Mouse (Mus musculus): ENCODE measurements around the gene Ralgapa1. TPM values are rescaled to one million over a fixed set of nuclear protein-coding genes. Genes with fewer than 3 reads are reported as not detected.

Ralgapa1 gene
- polyA plus RNA-seq (2014; fragmentation: Illumina TruSeq; extraction: RNeasy Lipid Tissue Mini Kit (QIAGEN cat#74804); ENCODE audit: low read depth, low replicate concordance): 89.9 TPM

DNA sequence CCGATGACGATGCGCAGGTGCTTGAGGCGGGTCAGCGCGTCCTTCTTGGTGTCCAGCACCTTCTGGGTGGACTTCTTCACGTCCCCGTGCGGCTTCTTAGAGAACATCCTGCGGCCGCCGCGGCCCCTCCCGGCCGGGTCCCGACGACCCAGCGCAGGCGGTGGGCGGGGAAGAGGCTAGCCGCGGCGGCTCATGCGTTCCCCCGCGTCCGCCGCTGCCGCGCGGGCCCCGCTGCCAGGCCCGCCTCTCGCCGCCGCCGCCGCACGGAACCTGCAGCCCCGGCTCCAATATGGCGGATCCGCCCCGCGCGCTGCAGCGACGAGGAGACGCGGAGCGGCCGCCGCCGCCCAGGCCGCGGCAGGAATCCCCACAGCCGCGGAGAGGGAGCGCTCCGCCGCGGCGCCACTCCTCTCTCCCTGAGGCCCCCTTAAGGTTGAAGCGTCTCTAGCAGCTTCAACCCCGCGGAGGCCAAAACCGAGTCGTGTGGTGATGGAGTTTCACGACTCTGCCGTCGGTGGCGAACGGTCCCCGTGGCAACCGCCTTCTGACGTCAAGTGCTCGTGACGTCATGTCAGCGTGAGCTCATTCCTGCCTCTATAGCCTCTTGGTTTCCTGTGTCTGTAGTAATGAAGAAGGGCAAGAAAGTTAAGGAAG lies at the start of gene Ralgapa1:
Gene Ralgapa1 (minus strand): TSS at position 507 of the 654 bp plus-strand sequence.

DNA sequence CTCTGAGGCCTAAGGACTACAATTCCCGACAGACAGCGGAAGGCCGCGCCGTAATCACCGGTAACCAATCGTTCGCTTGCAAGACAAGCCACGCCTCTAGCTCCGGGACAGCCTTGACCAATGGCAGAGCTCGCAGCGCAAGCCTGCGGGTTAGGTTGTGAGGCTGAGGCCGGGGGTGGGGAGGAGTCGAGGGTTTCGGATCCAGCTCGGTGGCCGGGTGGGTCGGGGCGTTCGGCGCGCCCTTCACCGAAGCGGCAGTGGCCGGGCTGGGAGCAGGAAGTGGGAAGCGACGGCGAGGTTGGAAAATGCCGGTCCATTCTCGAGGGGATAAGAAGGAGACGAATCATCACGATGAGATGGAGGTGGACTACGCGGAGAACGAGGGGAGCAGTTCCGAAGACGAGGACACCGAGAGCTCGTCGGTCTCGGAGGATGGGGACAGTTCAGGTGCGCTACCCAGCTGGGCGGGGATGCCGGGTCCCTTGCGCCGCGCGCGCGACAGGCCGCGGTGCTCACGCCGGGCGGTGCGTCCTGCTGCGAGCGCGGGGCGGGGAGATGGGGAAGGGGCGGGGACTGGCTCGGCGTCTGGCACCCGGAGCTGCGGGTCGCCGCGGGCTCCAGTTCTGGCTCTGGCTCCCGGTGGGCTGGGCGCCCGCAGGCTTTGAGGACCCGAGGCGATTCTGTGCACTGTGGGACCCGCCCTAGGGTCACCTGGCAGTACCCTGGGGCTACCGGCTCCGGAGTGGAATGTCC lies 15.4 kb upstream of the Ralgapa1 start, which contains the start of gene Brms1l:
Gene Brms1l (plus strand): TSS at position 126 of the 753 bp plus-strand sequence.

DNA sequence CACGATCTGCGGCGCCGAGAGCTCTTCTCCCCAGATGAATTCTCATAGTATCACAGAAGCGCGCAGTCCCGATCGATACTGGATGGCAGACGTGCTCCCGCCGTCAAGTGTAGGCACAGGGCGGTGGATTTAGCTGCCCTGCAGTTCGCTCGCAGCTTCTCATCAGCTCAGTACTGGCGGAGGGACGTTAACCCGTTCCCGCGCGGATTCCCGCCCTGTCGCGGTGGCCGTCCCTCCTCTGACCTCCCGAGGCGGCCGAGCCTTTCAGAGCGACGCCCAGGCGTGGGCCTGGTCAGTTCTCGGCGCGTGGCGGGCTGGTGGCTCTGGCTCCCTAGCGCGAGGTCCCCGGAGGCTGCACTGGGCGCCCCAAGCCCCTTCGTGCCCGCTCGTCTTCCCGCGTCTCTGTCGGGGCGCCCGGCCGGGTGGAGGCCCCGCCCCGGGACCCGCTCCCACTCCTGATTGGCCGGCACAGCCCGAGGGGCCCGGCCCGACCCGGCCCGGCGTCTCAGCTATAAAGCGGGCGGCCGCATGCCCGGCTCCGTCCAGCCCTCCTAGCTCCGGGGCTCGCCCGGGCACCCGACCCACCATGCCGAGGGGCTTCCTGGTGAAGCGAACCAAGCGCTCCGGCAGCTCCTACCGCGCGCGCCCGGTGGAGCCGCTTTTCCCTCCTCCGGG lies 221.9 kb downstream of the Ralgapa1 start, which contains the start of gene Insm2:
Gene Insm2 (plus strand): TSS at position 541 of the 675 bp plus-strand sequence.

DNA sequence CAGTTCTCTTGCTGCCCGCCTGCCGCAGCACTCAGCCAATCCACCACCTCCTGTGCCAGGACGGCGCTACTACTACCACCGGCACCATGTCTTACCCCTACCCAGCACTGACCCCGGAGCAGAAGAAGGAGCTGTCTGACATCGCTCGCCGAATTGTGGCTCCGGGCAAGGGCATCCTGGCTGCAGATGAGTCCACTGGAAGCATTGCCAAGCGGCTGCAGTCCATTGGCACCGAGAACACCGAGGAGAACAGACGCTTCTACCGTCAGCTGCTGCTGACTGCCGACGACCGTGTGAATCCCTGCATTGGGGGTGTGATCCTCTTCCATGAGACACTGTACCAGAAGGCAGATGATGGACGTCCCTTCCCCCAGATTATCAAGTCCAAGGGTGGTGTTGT lies 255.8 kb downstream of the Ralgapa1 start, which contains the start of gene Aldoart2:
Gene Aldoart2 (plus strand): TSS at position 34 of the 400 bp plus-strand sequence.

Other genes with a start within 250 kb of the Ralgapa1 start
- gene Insm2, start 221.7 kb downstream of the Ralgapa1 start, polyA plus RNA-seq (2014; fragmentation: Illumina TruSeq; extraction: RNeasy Lipid Tissue Mini Kit (QIAGEN cat#74804); ENCODE audit: low read depth, low replicate concordance): not detected
- 26.7 TPM for gene Brms1l, start 15.2 kb upstream of the Ralgapa1 start, polyA plus RNA-seq (2014; fragmentation: Illumina TruSeq; extraction: RNeasy Lipid Tissue Mini Kit (QIAGEN cat#74804); ENCODE audit: low read depth, low replicate concordance)

Data from sigmoid colon, adult 10 weeks (tissue).